Mouse (Mus musculus) cerebellum, adult 2 months (tissue): ENCODE measurements around the gene Arhgef7.

ENCODE experiments used
- CTCF ChIP-seq: fragments of 200-500 bp; IDR thresholded peaks from 2 replicates; pipeline ENCODE4 v1.5.1; 2011; ENCODE audit warnings: low read depth, mild to moderate bottlenecking, control low read depth, low read length, moderate library complexity, borderline replicate concordance; ENCODE audit not compliant: insufficient read depth
- POLR2A ChIP-seq: fragments of 200-500 bp; IDR thresholded peaks from 2 replicates; pipeline ENCODE4 v1.6.1; 2011; ENCODE audit warnings: low read length, control low read depth, borderline replicate concordance; ENCODE audit not compliant: insufficient read depth

DNA sequence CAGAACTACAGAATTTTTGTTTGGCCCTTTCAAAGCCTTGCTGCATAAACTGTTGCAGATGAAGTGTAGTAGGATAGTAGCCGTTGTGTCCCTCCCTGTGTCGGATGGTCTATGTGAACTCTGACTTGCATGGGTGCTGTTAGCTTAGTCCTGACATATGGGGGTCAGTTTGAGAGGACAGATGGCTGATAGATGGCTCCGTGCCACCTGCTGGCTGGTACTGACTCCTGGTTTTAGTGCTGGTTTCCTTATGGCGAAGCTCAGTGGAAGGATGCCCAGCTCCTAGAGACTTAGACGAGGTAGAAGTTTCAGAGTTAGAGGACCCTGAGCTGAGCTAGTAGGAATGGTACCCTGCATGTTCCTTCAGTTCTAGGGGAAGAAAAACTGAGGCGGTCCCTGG, 42.5 kb downstream of the Arhgef7 start:
- TF ChIP-seq CTCF (no peak), POLR2A (no peak)
